Mouse (Mus musculus): Measurements from ENCODE around the gene Adck1. TPM values are rescaled to one million over a fixed set of nuclear protein-coding genes. Genes with fewer than 3 reads are reported as not detected.
"Not testable (repeated sequence)": the region's sequence is repeated elsewhere in the genome, so short reads cannot be mapped to it uniquely, and the experiment has no call there.

The Adck1 gene
- total RNA-seq, 4 experiments from 2014 or later: 23.7 to 31.6 (median 28.6) TPM

DNA sequence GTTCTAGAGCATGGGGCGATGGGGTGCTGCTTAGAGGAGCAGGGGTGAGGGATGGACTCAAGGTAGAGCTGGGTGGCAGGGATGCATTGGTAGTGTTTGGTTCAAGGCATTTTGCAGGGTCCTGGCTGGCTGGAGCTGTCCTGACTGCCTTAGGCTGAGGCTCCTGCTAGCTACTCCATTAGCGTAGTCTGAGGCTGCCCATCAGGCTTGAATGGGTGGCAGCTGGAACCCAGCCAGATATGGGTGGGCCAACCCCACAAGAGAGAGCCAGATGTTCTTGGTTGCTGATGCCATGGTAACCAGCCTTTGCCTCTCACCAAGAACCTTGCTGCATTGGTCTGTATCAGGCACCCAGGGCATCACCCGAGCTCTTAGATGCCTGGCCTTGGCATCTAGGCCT, 66.6 kb downstream of the Adck1 start:
- no peak for DNase-seq (ENCODE audit: low spot score)

DNA sequence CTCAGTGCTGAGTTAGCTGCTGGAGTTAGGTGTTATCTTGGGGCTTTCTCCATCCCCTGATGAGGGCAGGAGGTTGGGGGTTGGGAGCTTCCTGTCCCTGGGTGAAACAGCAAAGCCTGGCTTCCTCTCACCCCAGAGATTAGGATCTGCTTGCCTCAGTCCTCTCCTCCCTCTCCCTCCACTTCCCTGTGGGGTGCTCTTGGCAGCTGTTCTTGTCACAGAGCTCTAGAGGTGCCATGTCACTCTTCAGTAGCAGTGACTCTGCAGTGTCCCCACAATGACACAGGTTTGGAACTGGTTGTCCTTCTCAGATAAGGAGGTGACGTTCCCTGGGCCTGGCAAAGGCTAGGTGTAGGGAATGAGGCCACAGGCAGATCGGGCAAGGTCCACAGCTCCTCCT, 68.4 kb downstream of the Adck1 start:
- peak; percentile 62 for DNase-seq (ENCODE audit: low spot score)

DNA sequence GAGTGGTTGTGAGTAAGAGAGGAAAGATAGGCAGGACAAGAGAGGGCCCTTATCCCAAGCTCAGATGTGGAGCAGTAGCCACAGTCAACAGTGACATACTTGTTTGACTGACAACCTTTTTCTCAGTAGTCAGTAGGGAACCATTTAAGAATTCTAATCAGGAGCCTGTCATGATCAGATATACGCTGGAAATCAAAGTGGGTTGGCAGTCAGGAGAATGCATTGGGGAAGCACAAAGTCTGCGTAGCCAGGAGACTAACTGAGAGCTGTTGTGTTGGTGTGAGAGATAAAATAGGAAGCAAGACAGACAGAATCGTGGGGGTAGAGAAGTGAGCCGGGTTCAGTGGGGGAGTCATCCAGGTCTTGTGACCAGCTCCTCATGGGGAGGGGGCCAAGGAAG, 71.9 kb downstream of the Adck1 start:
- DNase-seq (ENCODE audit: low spot score): no peak

DNA sequence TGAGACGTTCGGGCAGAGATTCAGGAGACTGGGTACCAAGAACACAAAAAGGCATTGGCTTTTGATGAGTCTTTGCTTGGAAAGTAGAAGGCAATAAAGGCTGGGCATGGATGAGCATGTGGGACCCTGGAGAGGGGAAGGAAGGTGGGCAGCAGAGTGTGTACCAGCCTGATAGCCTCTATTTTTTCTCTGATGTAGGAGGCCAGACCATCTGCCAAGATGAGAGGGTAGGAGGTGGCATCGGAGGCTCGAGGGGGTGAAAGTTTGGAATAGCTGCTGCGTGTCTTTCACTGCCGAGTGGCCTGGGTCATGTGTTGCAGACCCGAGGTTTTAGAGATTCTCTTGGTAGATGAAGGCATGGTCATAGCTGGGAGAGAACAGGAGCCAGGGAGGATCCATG, 72.8 kb downstream of the Adck1 start:
- no peak for DNase-seq (ENCODE audit: low spot score)

DNA sequence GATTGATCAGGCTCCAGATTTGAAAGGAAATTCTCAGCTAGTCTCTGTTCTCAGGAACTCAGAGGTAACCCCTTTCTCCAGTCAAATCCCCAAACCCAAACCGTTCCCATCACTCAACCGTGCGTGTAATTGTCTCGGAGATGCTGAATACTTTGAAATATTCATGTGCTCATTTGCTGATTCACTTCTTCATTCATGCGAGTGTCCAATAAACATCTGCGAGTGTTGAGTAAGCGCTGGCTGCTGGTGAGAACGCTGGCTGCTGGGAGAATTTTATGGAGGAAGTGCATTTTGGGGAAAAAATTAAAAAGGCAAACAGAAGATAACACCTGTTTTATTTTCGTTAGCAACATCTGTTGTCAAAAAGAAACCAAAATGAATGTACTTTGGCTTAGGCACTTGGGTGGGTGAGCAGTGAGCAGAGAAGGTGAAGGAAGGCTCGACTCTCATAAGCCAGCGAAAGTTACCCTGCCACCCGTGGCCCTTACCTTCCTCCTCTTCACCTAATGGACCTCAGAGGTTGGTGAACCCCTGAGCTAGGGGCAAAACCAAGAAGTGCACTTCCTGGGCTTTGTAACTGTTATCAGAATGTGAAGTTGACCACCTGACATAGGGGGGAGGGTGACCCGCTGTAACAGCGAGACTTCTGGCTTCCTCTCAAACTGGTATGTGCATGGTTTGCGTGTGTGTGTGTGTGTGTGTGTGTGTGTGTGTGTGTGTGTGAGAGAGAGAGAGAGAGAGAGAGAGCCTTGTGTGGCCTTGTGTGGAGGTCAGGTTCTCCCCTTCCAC, 76.8 kb downstream of the Adck1 start:
- no peak for DNase-seq (ENCODE audit: low spot score)

DNA sequence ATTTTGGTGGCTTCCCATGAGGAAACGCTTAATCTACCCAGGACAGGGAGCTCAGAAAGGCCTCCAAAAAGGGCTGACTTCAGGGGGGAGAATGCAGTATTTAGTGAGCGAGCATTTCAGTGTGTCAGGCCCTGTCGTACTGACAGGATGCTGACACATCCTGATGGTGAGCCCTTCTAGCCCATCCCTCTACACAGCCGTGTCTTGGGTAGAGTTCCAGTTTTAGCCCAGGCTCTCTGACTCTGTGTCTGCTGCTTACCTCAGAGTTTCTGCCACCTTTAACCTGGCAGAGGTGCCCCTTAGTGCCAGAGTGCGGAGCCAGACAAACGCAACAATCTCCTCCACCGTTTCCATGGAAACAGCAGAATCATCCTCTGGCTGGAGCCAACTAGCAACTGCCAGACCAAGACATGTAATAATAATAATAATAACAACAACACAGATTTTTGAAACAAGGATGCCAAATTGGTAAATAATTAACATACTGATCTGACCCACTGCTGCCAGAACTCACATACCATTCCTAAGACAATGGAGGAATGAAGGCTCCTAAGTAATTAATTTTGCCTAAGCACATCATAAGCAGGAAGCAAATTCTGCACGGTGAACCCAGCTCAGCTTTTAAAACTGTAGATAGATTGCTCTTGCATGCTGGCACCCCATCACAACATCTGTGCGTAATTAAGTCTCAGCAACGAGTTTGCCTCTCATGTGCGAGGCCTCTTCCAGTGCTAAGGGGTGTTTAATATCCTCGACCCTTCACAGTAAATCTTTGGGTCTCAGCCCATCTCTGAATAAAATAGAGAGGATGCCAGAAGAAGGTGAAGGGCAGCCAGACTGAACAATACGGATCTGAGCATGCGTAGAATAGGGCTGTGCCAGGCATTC, 81.8 kb downstream of the Adck1 start:
- no peak for DNase-seq (ENCODE audit: low spot score)

DNA sequence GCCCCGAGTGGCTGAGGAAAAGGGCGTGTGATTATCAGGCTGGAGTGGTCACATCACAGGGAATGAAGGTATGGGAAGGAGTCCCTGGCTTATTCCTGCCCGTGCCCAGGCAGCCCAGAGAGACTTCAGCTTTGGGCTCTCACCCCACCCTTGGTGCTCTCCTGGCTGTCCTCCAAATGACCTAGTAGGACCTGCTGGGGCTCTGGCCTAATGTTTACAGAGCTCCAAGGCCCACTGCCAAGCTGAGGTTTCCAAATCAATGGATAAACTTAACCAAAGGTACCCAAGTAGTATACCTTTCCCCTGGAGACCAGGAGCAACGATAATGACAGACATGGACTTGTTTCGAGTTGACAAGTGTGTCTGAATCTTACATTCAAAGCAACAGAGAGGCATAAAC, 83.7 kb downstream of the Adck1 start:
- DNase-seq (ENCODE audit: low spot score): no peak

DNA sequence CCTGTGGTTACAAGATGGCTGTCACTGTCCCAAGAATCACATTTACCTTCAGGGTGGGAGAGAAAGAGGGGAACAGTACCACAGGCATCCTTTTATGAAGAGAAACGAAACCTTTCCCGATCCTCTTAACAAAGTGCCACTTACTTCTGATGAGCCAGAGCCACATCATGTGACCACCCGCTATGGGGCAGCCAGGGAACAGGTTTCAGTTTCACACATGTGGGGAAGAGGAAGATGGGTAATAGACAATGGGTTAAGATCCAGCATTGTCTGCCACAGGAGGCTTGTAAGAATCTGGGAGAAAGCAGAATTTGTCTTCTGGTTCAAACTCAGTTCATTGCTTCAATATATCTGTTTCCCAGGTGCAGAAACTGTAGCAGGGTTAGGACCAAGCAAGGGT, 85.1 kb downstream of the Adck1 start:
- no peak for DNase-seq (ENCODE audit: low spot score)

DNA sequence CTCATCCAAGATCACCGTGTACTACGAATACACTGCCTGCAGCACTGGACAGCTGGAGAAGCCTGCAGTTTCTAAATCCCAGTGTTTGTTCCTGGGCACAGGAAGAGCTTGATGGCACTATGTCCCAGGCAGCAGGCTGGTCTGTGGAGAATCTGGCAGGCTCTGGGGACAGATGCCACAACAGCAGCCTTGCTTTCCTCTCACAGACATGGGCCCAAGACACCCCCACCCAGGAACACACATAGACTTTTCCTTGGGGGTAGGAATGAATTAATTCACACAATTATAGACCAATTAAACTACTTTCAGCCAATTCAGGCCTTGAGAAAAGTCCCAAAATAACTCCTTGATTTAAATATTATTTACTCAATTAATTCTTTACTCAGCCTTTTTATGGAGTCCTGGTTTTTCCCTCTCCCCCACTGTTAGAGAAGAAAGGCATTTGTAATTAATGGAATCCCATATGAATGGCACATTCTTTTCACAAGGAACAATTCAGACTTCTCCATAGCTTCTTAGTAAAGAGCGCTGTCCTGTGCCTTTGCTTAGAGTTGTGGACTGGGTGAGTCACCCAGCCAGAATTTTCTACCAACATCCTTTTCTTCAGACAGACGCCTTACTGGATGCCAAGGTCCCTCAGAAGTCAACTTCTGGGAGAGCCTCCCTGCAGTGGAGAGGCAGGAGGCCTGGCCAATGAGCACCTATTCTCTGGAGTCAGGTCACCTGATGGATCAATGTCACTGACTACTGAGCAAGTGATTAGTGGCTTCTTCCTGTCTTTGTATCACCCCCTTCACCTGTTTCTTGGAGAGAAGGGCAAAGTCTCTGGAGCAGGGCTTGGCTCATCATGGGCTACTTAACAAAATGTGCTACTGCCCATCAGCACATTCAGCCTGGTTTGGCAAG, 90.6 kb downstream of the Adck1 start:
- no peak for DNase-seq (ENCODE audit: low spot score)

DNA sequence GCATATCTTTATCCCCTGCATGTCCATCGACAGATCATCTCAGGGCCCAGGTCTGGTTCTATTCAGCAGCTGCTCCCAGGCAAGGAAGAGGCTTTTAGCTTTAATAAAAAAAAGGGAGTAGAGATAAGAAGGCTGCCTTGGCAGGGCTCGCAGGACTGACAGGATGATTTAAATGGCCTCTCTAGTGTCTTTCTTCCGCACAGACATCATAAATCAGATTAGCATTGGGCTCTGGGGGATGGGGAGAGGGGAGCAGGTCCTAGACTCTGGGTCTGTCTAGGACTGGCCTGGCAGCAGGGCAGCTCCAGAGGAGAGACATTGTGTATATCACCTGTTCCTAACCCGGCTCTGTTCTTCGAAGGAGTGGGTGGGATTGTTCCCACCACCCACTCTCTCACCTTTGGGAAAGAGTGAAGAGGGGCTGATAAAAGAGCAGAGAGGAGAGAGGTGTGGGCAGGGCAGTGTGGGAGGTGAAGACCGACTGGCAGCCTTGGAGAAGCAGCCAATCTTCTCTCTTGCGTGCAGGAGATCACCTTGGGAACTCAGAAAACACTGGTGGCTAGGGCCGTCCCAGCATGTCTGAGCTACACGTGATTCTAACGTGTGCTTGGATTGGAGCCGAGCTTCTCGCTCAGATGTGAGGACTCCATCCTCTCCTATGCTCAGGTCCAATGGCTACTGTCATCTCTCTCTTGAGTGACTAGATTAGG, 94.5 kb downstream of the Adck1 start:
- DNase-seq (ENCODE audit: low spot score): no peak

DNA sequence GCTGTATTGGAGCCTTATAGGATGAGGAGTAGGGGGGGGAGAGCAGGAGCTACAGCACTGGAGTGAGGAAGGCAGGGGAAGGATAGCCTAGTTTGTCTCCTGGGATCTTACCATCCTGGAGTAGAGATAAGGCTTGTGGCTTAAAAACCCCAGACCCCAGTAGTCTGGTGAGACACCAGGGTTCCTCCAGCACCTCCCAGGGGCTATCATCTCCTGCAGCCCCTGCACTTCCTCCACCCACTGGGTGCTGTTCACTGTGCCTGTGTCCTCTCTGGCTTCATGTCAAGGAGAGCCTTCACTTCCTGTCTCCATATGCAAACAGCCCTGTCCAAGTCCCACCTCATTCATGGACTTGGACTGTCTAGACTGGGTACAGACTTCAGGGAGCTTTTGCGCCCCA, 96.7 kb downstream of the Adck1 start:
- no peak for DNase-seq (ENCODE audit: low spot score)

DNA sequence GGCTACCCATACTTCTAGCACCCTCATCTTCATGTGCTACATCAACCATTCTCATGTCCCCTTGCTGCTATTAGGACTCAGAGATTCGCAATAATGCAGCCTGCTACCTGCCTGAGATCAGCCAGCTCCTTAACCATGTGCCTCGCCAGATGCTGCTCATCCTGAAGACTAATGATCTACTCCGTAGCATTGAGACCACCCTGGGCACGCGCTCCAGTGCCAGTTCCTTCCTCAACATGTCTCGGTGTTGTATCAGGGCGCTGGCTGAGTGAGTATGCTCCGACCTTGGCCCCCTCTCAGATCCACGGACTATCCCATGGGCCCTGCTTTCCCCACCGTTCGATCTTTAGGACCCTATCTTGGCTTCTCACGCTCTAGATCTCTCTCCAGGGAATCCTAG, 98.6 kb downstream of the Adck1 start:
- DNase-seq (ENCODE audit: low spot score): no peak

DNA sequence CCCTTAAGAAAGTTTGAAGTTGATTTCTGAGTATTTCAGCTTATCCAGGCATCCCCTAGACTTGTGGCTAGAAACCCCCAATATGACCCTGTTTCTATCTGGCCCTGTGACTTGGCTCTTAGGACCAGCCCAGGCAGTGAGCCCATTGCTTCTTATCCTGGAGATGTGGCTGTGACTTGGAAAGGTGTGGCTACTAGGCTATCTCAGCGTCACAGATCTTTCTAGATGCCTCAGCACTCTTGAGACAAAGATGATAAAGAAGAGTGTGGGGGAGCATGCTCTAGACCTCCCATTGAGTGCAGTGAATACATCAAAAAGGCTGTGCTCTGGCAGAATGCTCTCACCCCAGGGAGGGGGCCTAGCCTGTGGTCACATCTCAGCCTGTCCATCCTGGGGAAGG, 99.1 kb downstream of the Adck1 start:
- DNase-seq (ENCODE audit: low spot score): no peak

DNA sequence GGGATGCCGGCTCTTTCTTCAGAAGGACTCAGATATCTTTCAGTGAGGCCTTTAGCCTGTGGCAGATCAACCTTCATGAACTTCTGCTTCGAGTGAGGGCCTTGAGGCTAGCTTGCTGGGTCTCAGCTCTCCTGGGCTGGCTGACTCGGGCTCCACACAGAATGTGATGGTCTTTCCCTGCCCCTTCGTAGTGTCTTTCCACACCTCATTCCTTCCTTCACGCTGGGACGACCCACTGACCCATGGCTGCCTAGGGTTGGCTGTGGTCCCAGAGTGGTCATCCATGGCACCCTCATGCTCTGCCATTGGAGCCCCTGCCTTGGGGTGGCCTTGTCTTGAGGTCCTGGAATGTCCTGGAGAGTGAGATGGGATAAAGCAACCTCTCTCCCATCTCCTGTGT, 100.7 kb downstream of the Adck1 start:
- DNase-seq (ENCODE audit: low spot score): no peak

DNA sequence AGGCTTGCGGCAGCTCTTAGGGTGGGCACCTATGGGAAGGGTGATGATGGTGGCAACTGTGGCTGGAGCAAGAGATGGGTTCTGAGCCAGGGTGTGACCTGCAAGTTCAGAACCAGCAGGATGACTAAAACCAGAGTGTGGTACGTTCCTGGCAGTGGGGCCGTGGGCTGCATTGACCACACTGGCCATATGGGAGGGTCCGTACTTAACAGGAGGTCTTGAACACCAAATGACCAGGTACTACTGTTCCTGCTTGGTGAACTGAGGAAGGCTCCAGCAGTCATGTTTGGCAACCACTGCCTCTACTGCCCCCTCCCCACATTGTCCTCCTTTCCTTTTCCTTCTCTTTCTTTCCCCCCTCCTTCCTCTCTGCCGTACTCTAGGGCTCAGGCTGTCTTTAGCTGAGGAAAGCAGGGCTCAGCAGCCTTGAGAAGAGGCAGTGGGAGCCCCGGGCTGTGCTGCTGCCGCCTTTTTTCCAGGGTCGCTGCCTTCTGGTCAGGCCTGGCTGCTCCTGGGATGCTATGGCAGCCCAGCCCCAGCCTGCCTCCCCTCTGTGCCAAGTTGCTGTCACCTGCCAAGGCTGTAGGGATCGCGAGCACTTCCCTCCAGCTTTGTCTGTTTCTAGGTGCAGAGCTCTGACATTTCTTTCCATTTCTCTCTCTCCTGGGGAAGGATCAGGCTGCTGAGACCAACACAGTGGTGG, 103.4 kb downstream of the Adck1 start:
- no peak for DNase-seq (ENCODE audit: low spot score)

DNA sequence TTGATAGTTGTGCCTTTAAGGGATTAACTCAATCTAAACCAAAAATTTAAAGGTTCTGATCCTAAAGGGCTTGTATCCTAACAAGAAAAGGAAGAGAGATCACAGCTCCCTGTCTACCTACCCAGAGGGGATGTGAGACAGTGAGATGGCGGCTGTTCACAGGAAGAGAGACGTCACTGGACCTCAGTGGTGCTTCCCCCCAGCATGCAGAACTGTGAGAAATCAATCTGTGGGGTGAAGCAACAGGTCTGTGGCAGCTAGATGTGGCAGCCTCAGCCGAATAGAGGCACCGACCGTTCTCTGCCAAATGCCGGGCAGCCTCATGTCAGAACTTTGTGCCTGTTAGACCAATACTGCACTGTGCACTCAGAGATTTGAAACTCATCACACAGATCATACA, 106.4 kb downstream of the Adck1 start:
- DNase-seq (ENCODE audit: low spot score): no peak

DNA sequence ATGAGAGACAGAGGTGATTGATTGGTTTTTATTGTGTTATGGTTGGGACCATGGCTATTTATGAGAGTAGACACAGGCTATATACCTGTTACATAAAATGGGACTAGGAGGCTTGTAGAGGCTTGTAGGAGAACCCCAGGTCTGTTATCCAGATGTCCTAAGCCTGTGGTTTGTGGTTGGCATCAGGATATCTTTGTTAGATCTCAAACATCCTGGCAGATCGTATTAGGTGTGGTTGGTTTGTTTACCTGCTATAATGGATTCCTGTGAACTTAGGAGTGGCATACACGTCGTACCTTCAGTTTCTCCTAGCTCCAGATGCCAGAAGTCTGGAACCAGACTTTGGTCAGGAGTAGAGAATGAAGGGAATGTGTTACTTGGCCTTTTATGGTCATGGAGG, 106.9 kb downstream of the Adck1 start:
- DNase-seq (ENCODE audit: low spot score): no peak

DNA sequence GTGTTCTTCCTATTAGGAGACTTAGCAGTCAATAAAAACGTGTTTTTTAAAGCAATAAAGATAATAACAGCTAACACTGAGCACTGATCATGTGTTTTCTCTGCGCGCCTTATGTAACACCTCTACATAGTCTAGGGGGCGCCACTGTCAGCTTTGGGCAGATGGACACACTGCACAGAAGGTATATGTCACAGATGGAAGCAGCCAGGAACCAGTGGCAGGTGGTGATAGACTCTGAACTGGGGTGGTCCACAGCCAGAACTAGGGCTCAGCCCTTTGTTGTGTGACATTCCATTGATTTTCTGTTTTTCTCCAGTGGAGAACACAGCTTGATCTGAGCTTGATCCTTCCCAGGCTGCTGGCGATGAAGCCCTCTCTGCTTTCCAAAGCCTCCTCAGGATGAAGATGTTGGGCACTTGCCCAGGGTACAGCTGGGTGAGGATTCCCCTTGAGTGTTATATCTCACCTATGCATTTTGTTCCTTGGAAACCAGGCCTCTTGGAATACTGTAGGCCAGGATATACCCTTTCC, 107.6 kb downstream of the Adck1 start:
- DNase-seq (ENCODE audit: low spot score): no peak

DNA sequence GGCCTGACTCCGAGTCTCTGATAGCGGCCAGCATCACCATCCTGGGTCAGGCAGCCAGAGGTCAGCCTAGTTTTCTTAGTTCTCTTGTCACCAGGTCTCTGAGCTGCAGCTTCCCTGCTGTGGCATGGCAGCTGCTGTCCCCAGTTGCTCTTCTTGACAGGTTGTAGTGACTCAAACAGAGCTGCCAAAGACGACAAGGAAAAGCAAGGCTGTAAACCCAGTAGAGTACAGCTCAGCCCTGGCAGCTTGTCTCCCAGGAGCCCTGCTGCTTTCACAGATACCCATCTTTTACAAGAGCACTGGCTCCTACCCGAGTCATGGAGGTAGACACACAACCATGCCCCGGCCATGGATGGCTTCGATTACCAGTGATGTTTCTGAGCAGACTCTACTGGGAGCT, 108.3 kb downstream of the Adck1 start:
- no peak for DNase-seq (ENCODE audit: low spot score)

DNA sequence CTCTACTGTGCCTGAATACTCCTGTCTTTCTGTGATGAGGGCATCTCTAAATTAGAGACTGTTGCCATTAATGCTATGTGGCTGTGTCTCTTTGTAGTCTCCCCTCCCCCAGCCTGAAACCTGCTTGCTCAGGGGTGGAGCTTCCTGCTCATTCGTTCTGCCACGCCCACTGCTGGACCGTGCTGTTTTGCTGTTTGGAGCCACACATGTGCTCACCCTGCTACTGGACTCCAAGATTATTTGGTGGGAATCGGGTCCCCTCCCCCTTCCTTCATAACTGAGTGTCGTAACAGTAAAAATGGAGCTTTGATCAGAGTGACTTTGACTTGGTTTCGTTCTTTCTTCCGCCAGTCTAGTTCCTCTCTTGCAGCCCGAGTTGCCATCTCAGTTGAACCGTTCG, 111.5 kb downstream of the Adck1 start:
- DNase-seq (ENCODE audit: low spot score): not testable (repeated sequence)
